Mouse (Mus musculus) hindbrain, postnatal 0 days (tissue): ENCODE measurements around the gene Lcn10. TPM values are rescaled to one million over a fixed set of nuclear protein-coding genes. Genes with fewer than 3 reads are reported as not detected.
"Not testable (repeated sequence)": the region's sequence is repeated elsewhere in the genome, so short reads cannot be mapped to it uniquely, and the experiment has no call there.

Experiments used
- ATAC-seq: fragments of 200-750 bp; cut with Nextera tagmentation; 2 replicates; pipeline ENCODE4 v1.8.0; 2017; ENCODE audit warnings: mild to moderate bottlenecking, moderate TSS enrichment, moderate library complexity
- DNase-seq: peaks from one replicate; pipeline ENCODE4 v3.0.0-alpha.2; 2015; ENCODE audit warnings: low spot score
- H3K27ac ChIP-seq: fragments of 300-500 bp; sonication (generic); 2 replicates; pipeline ENCODE4 v1.5.1; 2014; ENCODE audit warnings: mild to moderate bottlenecking
- H3K27me3 ChIP-seq: fragments of 300-500 bp; sonication (generic); 2 replicates; pipeline ENCODE4 v1.6.1; 2014; ENCODE audit warnings: low read length, mixed read lengths; ENCODE audit not compliant: insufficient read depth
- H3K36me3 ChIP-seq: fragments of 300-500 bp; sonication (generic); 2 replicates; pipeline ENCODE4 v1.6.1; 2014; ENCODE audit warnings: low read length, mixed read lengths; ENCODE audit not compliant: insufficient read depth
- H3K4me1 ChIP-seq: fragments of 300-500 bp; sonication (generic); 2 replicates; pipeline ENCODE4 v1.6.1; 2014; ENCODE audit warnings: antibody characterized with exemption, low read length, mixed read lengths; ENCODE audit not compliant: insufficient read depth
- H3K4me2 ChIP-seq: fragments of 300-500 bp; sonication (generic); 2 replicates; pipeline ENCODE4 v1.6.1; 2014; ENCODE audit warnings: low read depth, mild to moderate bottlenecking, low read length, moderate library complexity, mixed read lengths
- H3K4me3 ChIP-seq: fragments of 300-500 bp; sonication (generic); 2 replicates; pipeline ENCODE4 v1.5.1; 2014; ENCODE audit warnings: low read length
- H3K9ac ChIP-seq: fragments of 300-500 bp; sonication (generic); replicated peaks from 2 replicates; pipeline ENCODE4 v1.6.1; 2014; ENCODE audit warnings: mild to moderate bottlenecking, low read length, moderate library complexity, mixed read lengths
- H3K9me3 ChIP-seq: fragments of 300-500 bp; sonication (generic); 2 replicates; pipeline ENCODE4 v1.6.1; 2016; ENCODE audit warnings: low read length, mixed read lengths
- CTCF ChIP-seq: IDR thresholded peaks from 2 replicates; pipeline ENCODE4 v1.5.1; 2016; ENCODE audit warnings: antibody characterized with exemption, control low read depth, low read depth
- WGBS: fragments of 180-500 bp; shearing (Covaris S2); extraction: QIAGEN DNeasy Blood & Tissue Kit; methylation state at CpG from one replicate; pipeline ENCODE4 v1.1.7; 2014; 5-methylcytosine and 5-hydroxymethylcytosine counted together
- polyA plus RNA-seq: library from polyadenylated mRNA; unstranded; fragments of >200 nt; fragmentation: Nextera tagmentation; extraction: Ambion mirVana; gene quantifications from 2 replicates; pipeline ENCODE4 v1.2.1, GENCODE M21; 2015
- total RNA-seq: library from RNA; depleted of rRNA; stranded (reverse); fragments of >200 nt; gene quantifications from 2 replicates; pipeline ENCODE4 v1.2.3, GENCODE M21; 2014

Lcn10 gene
- total and polyA plus RNA-seq, 2 experiments from 2014 or later = not detected

- no peaks in the 10 kb centered on the region for H3K27me3 ChIP-seq
- H3K4me1 ChIP-seq = no peaks in the 10 kb centered on the region
- WGBS = 78% methylated on average over 5 of the region's 5 CpGs
- H3K9me3 ChIP-seq = no peaks in the 10 kb centered on the region
- DNase-seq = no peak
- H3K4me2 ChIP-seq = no peak overlapping the region
- no peaks in the 10 kb centered on the region for H3K36me3 ChIP-seq
- TF ChIP-seq CTCF = no peak
- no peak overlapping the region for H3K27ac ChIP-seq
- H3K9ac ChIP-seq = no peak overlapping the region
- ATAC-seq = no peak
- H3K4me3 ChIP-seq = no peak overlapping the region
These were observed 18.5 kb downstream of the Lcn10 start for GRCm38 (mm10) chr2:25701001-25701400.

DNA sequence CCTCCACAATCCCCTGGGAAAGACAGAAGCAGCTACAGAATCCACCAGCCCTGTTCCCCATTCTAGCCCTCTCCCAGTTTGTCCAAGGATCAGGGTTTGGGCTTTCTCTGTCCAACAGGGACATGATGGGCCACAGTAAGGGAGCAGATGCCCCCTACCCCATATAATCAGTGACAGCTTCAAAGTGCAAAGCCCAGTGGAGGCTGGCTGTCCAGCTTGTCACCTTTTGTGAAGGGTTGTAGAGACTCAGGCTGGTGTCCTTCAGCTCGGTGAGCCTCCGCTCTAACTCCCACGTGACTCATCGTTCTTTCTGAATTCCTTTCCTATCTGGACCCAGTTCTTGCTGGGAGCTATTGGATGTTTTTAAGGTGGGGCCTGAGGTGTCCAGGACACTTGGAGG lies 21.2 kb downstream of the Lcn10 start:
- H3K36me3 ChIP-seq = no peaks in the 10 kb centered on the region
- no peak for DNase-seq
- H3K9ac ChIP-seq = no peak overlapping the region
- TF ChIP-seq CTCF = no peak
- 87% methylated on average over 4 of the region's 4 CpGs for WGBS
- no peaks in the 10 kb centered on the region for H3K9me3 ChIP-seq
- H3K27me3 ChIP-seq = no peaks in the 10 kb centered on the region
- H3K4me3 ChIP-seq = no peak overlapping the region
- H3K4me2 ChIP-seq = no peak overlapping the region
- H3K4me1 ChIP-seq = peaks cover 5% of the 10 kb centered on the region
- H3K27ac ChIP-seq = no peak overlapping the region
- no peak for ATAC-seq

DNA sequence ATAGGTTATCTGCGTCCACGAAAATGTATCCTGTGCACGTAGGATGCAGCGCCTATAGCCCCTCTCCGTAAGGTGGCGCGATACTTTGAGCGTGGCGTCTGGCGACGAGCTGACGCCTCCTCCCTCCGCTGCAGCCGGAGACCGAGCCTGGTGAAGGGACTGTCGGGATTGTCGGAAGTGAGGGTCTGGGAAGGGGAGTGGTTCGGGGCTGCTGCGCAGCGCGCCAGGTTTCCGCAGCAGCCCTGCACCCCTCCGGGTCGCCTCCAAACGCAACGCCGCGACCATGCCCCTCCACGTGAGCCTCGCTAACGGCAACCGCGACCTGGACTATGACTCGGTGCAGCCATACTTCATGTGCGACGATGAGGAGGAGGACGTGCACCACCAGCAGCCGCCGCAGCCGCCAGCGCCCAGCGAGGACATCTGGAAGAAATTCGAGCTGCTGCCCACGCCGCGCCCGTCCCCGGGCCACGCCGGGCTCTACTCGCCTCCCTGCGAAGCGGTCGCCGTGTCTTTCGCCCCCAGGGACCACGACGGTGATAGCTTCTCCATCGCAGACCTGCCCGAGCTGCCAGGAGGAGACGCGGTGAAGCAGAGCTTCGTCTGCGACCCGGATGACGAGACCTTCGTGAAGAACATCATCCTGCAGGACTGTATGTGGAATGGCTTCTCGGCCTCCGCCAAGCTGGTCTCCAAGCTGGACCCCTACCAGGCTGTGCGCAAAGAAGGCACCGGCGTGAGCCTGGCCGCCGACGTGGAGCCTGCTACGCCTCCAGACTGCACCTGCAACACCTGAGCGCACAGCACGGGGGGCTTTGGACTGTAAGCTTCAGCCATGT lies 24.3 kb downstream of the Lcn10 start, which contains the start of gene Bmyc:
Gene Bmyc (plus strand): TSS at position 97 of the 839 bp plus-strand sequence.
- H3K4me3 ChIP-seq = peak within 1 kb of the TSS; percentile 74
- peak; percentile 96 for DNase-seq
- peaks cover 8% of the 10 kb centered on the region for H3K4me1 ChIP-seq
- H3K36me3 ChIP-seq = no peaks in the 10 kb centered on the region
- peak; percentile 89 for TF ChIP-seq CTCF
- no peaks in the 10 kb centered on the region for H3K9me3 ChIP-seq
- H3K27me3 ChIP-seq = no peaks in the 10 kb centered on the region
- H3K4me2 ChIP-seq = peak within 1 kb of the TSS; percentile 82
- WGBS = 1% methylated on average over 73 of the region's 78 CpGs
- peak within 1 kb of the TSS; percentile 94 for H3K27ac ChIP-seq
- peak; percentile 95 for ATAC-seq
- H3K9ac ChIP-seq = peak within 1 kb of the TSS; percentile 87

- H3K27ac ChIP-seq = no peak overlapping the region
- peak overlapping the region; percentile 82 for H3K4me2 ChIP-seq
- TF ChIP-seq CTCF = peak; percentile 65
- H3K36me3 ChIP-seq = no peaks in the 10 kb centered on the region
- H3K27me3 ChIP-seq = no peaks in the 10 kb centered on the region
- H3K4me1 ChIP-seq = peaks cover 8% of the 10 kb centered on the region
- 0 out of 2 replicates have a peak overlapping the region, but pooled peaks have one; percentile 13 for H3K9ac ChIP-seq
- peak; percentile 30; the same call in 1 of the 2 replicates for ATAC-seq
- WGBS = 83% methylated on average over 2 of the region's 2 CpGs
- DNase-seq = peak; percentile 72
- H3K4me3 ChIP-seq = peak overlapping the region; percentile 74
- no peaks in the 10 kb centered on the region for H3K9me3 ChIP-seq
These were observed 25.6 kb downstream of the Lcn10 start for GRCm38 (mm10) chr2:25708121-25708520.

DNA sequence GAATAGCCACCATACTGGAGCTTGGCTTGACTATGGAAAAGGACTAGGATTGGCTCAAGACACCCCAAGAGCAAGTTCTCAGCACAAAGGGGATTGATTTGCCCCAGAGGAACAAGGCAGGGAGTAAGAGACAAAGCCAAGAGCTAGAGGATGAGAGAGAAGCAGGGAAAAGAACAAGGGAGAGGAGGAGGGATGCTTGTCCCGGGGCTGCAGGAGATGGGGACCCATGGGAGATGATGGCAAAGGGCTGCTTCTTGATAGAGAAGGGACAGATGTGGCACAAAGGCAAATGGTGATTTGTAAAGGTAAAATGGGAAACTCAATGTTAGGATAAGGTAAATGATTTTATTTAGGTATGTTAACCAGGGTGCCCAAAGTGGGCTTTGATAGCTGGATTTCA lies 26.5 kb downstream of the Lcn10 start:
- H3K4me2 ChIP-seq, H3K27ac ChIP-seq, H3K36me3 ChIP-seq, H3K27me3 ChIP-seq, H3K9me3 ChIP-seq, DNase-seq, H3K4me3 ChIP-seq, H3K9ac ChIP-seq, H3K4me1 ChIP-seq, ATAC-seq: not testable (repeated sequence)
- 88% methylated on average over 1 of the region's 1 CpGs for WGBS

GRCm38 (mm10) chr2:25709791-25710190 lies 27.3 kb downstream of the Lcn10 start:
- not testable (repeated sequence) for H3K36me3 ChIP-seq, ATAC-seq, H3K4me2 ChIP-seq, H3K4me1 ChIP-seq, H3K27me3 ChIP-seq, H3K4me3 ChIP-seq, H3K9me3 ChIP-seq, H3K9ac ChIP-seq, H3K27ac ChIP-seq
- DNase-seq = peak; percentile 27
- 58% methylated on average over 2 of the region's 2 CpGs for WGBS

GRCm38 (mm10) chr2:25711641-25712040 lies 29.1 kb downstream of the Lcn10 start:
- not testable (repeated sequence) for ATAC-seq, H3K36me3 ChIP-seq, DNase-seq, H3K27me3 ChIP-seq, H3K9me3 ChIP-seq, H3K4me3 ChIP-seq, H3K4me1 ChIP-seq, H3K27ac ChIP-seq, H3K9ac ChIP-seq, H3K4me2 ChIP-seq
- WGBS = 28% methylated on average over 3 of the region's 3 CpGs
